Mouse (Mus musculus) left cerebral cortex, adult 8-10 months (tissue): ENCODE results near the gene Dmrtc2. TPM values are rescaled to one million over a fixed set of nuclear protein-coding genes. Genes with fewer than 3 reads are reported as not detected.
"Not testable (repeated sequence)": the region's sequence is repeated elsewhere in the genome, so short reads cannot be mapped to it uniquely, and the experiment has no call there.

Source experiments
- DNase-seq, 2 experiments: peaks; one replicate each; pipeline ENCODE4 v3.0.0; 2022; ENCODE audit warnings: low spot score in 2 of 2
- total RNA-seq, 4 experiments: library from RNA; stranded (reverse); gene quantifications; 2 replicates each; pipeline ENCODE4 v1.2.4; 2022

Dmrtc2 gene
- total RNA-seq, result not detected

DNA sequence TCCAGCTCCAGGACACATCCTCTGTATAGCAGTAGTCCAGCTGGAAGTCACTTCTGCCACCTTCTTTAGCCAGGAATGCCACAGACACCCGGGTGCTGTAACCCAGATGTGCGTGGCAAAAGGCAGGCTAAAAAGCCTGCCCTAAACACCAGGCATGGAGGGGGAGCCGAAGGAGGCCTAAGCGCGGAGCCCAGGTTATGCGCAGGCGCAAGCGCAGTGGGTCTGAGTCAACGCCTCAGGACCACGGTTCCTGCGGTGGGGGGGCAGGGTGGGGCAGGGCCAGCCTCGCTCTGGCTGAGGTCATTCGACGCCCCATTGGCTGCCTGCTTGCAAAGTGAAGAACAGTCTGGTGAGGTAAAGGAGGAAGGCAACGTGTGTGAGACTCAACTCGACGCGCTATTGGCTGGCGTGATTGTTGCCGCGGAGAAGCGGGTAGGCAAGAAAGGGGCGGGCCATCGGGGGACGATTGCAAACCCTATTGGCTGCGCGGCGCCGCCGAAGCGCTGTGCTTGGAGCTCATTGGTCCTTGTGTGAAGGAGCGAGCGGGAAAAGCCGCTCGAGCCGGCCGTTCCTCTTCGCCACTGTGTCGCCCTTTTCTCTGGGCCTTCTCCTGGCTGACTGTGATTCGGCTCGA lies at the start of gene Dmrtc2, which contains the start of gene Lypd4:
Dmrtc2 (plus strand) TSS at position 526 of the 634 bp plus-strand sequence.
Lypd4 (minus strand) TSS at position 410 of the 634 bp plus-strand sequence.
- no peak for DNase-seq

DNA sequence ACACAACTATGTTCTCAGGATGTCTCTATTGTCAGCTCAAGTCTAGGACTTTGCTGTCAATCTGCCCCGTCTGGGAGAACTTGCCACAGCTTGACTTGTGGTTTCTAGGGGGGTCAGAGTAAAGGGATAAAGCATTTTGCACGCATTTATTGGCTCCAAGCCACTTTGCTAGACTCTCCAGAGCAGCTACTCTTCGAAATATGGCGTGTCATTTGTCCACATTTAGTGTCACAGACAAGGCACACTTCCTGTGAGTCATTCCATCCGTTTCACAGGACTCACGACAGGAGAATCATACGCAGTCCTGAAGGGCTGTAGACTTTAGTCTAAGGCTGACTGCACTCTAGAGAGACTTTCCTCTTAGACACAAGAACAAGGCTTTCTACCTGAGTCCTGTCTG lies 45.4 kb upstream of the Dmrtc2 start:
- DNase-seq, result no peak

DNA sequence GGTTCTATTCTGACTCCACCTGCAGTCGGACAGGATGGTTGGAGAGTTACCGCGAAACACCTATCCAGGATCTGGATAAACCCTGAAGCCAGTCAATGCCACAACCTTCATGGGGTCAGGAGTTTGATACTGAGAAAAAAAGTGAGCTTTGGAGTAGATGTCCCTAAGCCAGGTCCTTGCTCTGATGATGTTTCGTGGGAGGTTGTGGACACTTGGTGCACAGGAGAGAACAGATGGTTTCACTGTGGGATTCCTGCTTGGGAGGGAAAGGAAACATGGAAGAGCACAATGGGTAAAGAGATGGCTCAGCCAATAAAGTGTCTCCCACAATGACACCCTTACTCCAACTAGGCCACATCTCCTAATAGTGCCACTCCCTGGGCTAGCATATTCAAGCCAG lies 42.7 kb upstream of the Dmrtc2 start:
- no peak for DNase-seq

DNA sequence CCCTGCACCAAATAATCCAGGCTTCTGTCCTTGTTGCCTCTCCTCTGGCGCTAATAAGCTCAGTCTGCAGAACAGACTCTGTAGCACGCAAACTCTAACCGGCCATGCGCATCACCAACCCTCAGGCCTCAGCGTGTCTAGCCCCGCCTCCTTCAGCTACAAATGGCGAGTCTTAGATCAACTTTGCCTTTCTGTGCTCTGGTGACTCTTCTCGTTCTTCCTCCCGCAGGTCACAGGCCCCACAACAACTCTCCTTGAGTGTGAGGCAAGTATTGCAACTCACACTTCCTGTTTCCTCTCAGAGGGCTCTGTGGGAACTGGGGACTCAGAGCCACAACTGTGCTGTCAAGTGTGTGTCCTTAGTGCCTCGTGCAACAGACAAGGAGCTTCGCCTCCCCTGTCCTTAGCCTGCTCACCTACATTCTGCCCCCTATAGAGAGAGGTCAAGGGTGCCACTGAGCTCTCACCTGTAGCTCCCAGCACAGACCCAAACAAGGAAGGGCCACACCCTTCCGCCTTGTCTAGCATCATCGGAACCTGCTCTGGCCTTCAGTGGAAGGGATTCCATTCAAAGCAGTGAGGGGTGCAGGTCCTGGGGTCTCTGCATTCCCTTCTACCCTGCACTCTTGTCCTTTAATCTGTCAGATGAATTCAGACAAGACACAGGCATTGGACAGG lies 31.0 kb upstream of the Dmrtc2 start:
- not testable (repeated sequence) for DNase-seq

DNA sequence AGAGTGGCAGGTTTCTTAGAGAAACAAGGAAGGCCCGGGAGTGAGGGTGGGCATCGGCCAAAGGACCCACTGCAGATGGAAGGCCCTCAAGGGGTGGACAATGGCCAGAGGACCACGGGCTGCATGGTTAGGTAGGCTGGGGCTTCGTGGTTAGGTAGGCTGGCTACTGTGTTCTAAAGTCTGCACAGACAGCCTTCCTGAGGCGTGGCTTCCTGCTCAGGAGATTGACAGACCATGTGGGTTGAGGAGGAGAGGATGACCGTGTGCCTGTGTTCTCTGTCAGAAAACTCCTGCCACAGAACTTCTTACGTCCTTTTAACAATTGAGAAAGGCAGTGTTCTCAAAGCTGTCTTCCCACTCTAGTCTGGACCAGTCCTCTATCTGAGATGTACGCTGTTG lies 30.4 kb upstream of the Dmrtc2 start:
- DNase-seq, result no peak

DNA sequence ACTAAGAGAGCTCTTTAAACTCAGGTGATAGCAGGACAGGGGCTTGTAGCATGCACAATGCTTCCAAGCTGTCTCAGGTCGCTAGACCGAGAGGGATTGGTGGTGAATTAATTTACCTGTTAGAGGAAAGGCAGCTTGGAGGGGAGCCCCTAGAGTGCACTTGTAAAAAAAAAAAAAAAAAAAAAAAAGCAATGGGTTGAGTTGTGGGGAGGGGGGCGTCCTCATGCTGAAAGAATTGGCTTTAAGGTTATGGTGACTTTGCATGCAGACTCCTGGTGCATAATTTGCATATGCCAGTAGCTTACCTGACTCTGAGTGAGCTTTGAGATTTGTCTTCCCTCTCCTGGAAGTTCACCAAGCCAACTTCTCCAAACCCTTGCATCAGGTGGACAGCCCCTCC lies 29.5 kb upstream of the Dmrtc2 start:
- DNase-seq, result no peak

DNA sequence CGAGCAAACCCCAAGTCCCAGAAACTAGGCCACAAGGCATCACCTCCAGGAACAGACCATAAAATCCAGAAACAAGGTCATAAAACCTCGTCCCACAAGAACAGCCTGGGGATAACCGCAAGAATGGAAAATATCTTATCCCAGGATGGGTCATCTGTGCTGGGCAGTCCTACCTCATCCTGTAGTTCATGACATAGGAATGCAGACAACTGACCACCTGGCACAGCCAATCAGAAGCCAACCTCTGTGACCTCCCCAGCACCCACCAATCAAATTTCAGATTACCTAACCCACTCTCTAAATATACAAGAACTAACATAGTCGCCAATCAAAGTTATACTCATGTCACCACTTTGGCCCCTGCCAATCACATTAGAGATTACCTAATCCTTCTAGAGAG lies 28.8 kb upstream of the Dmrtc2 start:
- no peak for DNase-seq

DNA sequence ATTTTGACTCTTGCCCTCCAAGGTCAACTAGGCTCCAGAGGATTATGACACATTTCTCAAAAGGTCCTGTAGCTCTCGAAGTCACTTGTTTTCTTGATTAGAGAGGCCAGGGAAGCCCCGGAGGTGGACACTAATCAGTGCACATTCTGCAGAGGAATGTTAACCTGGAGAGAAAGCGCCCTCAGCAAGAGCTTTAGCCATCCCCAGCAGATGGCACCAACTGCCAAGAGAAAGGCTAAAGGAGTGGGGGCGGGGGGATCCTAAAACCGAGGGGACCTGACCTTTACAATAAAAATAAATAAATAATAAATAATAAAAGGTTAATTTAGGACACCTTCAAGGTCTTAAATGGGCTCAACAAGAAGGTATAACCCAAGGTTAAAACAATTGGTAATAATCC lies 25.7 kb upstream of the Dmrtc2 start:
- no peak for DNase-seq

DNA sequence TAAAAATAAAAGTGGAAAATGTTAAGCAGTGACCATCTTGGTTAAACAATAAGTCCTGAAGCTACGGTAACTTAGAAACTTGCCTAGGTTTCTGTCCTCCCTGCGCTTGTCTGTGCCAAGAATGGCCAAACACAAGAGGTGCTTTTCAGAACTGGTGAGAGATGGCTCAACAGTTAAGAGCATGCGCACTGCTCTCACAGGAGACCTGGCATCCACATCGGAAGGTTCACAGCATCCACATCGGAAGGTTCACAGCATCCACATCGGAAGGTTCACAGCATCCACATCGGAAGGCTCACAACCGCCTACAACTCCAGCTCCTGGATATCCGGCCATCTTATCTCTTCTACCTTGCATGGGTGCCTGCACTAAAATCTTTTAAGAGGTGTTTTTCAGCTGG lies 24.7 kb upstream of the Dmrtc2 start:
- DNase-seq, result no peak

DNA sequence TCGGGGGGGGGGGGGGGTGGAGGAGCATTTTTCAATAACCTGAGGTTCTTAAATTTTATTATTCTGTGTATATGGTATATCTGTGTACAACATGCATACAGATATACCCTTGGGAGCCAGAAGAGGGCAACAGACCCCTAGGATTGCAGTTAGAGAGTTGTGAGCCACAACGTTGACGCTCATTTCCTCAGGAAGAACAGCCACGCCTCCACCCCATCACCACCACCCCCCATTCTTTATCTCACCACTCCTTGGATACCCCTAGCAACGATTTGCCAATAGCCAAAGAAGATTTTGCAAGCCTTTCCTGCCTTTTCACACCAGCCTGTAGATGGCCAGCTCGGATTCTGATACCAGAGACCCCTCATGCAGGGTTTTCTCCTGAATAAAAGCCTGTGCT lies 24.1 kb upstream of the Dmrtc2 start:
- DNase-seq, result no peak

DNA sequence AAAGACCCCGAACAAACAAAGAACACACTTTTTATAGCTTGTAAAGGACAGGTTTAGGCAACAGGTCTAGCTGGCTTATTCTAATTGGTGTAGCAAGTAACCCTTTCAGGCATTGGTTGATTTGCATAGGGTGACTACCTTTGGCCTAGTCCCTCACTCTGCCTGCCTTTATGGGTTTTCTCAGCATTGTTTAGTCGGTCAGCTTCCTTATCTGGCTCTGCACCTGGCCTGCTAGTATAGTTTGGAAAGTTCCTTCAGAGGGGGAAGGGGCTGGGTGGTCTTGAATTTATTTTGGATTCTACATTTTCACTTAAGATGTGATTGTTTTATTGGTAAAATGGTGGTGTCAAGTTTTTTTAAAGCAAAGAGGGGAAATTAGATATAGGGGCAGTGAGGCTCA lies 23.3 kb upstream of the Dmrtc2 start:
- DNase-seq, result not testable (repeated sequence)

DNA sequence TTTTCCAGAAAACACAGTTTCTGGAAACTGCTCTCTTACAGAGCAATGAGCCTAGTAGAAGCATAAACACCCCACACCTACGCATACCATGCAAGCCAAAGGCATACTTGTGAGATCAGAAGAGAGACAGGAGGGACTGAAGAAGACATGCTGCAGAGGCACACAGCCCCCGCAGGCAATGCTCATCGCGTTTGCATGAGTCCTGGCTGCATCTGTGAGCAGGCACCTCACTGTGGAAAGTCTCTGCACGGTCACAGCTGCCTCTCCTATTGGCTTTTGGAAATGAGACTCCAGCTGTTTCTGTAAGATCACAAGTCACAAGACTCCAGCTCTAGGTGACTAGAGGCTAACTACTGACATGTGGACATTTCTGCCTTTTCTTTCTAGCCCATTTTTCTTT lies 19.7 kb upstream of the Dmrtc2 start:
- DNase-seq, result peak; percentile 23 to 79

DNA sequence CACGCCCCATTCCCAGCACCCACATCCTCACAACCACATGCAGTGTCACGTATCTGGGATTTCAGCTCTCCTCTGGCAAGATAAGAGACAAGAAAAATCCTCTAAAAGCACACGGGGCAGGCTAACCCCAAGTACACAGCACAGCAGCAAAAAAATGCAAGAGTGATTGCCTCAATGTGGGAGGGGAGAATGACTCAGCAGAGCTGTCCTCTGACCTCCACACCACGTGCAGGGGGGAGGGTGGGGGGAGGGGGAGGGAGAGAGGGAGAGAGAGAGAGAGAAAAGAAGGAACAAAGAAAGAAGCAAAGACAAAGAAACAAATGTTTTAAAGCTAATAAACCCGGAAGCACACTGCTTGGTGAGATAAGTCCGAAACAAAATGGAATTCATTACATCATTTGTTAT lies 19.0 kb upstream of the Dmrtc2 start:
- DNase-seq, result no peak

DNA sequence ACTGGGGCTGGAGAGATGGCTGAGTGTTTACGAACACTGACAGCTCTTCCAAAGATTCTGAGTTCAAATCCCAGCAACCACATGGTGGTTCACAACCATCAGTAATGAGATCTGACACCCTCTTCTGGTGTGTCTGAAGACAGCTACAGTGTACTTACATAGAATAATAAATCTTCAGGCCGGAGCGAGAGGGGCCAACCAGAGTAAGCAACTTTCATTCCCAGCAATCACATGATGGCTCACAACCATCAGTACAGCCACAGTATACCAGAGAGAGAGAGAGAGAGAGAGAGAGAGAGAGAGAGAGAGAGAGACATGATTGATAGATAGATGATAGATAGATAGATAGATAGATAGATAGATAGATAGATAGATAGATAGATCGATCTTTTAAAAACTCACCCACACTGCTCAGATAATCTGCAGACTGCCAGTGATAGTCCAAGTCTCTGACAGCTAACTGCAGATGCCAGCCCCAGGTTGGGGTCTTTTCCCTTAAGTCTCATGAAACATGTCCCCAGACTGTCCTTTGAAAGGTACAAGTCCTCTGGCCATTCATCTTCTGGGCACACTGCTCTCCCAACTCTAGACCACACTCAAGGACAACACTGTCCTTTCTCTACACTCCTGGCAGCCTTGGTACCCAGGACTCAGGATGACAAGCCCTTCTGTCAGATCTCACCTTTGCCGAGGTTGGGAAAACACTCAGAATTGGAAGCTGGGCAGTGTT lies 18.1 kb upstream of the Dmrtc2 start:
- no peak for DNase-seq

DNA sequence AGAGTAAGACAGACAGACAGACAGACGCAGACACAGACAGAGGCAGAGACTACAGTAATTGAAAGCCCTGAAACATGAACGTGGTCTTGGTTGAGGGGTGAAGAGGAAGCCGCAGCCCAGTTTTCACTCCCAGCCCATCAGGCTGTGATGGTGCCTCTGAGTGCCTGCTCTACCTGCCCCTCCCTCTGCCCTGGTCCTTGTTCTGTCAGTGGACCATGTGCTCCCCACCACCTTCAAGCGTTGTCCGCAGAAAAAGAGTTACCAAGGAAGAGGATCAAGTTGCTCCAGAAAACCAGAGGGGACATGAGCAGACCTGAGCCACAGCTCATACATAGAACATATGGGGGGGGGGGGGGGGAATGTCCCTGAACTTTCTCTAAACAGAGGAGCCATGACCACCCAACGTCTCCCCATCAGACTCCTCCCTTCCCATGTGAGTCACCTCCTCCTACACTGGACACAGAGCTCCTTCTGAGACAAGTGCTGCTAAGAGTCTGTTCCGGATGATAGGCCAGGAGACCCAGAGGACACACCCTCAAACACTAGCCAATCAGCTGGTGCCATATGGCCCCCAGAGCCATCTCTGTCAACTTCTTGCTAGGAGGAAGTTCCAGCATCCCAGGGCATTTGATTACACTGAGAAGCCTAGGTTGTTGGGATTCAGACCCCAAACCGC lies 17.2 kb upstream of the Dmrtc2 start:
- DNase-seq, result no peak

DNA sequence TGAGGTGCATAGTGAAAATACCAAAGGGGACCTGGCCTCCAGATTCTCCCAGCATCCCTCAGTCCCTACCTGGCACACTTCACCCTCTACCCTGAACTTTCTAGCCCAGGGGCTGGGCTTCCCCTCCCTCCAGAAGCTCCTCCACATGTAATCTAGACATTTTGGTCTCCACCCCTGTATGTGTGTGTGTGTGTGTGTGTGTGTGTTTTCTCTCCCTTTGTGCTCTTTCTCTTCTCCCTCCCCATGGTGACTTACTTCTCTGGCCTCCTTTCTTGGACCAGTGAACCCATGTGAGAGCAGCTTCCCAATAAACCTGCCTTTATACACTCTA lies 16.7 kb upstream of the Dmrtc2 start:
- no peak for DNase-seq

DNA sequence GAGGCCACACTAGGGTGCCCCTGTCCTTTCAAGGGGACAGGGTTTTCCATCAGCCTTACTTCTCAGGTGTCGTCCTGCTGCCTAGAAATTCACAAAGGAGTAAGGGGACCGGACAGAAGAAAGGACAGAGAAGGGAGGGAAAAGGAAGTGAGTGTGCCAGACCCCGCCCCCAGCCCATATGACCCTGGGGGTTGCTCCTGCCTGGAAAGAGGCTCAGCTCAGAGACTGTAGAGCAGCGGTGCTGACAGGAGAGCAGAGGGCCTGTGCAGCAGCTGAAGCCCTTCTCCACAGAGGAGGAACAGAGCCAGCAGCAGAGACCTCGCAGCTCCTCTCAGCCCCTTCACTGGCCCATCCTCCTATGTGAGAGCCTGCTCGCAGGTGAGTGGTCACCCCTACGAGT lies 16.2 kb upstream of the Dmrtc2 start:
- DNase-seq, result no peak

DNA sequence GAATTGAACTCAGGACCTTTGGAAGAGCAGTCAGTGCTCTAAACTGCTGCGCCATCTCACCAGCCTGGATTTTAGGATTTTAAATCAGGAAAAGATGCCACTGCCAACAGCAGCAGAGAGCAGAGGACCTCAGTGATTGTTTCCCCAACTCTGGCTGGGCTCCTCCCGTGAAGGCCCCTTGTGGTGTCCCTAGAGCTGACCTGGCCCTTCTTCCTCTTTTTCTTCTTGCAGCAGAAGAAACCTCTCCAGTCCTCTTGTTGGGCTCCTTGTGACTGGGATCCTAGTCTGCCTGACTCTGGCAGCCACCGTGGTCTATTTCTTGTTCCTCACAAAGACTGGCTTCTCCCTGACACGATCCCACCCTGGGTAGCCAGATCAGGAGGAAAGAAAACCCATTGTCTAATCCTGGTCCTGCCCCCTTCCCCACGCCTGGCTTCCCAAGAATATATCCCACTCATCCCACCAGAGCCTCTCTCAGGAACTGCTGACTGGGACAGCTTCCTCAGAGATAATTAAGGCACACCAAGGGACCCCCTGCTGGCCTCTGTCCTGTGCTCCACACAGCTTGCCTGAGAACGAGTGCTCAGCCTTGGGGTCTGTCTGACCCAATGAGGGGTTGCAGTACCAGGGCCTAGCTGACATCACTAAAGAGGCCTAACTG lies 13.3 kb upstream of the Dmrtc2 start:
- DNase-seq, result no peak

DNA sequence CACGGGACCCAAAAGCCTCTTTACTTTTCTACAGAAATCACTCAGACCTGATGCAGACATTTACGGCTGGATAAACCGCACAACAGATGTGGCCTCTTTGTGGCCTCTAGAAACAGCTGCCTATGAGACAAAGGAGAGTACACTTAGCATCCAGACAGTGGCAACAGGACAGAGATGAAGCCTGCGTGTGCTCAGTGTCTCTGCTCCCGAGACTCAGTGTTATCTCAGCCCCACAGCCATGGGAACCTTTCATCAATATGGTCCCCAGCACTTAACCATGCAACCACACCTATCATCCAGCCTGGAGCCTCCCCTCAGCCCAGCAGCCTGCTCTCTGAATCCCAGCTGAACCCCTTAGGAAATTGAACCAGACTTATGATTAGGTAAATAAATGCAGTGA lies 10.6 kb upstream of the Dmrtc2 start:
- DNase-seq, result no peak

DNA sequence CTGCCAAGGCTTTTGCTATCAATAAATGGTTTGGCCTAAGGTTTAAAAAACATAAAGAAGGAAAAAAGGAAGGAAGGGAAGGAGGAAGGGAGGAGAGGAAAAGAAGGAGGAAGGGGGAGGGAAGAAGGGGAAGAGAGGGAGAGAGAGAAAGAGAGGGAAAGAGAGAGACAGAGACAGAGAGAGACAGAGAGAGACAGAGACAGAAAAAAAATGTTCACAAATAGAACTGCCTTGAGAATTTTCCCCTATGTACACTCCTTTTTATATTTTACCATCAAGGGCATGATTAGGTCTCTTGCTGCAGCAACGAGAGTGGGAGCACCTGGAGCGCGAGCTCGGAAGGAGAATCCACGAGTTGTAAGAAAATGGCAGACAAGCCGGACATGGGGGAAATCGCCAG lies 7.9 kb upstream of the Dmrtc2 start, which contains the start of gene Gm9844:
Gm9844 (plus strand) TSS at position 301 of the 400 bp plus-strand sequence.
- no peak for DNase-seq

DNA sequence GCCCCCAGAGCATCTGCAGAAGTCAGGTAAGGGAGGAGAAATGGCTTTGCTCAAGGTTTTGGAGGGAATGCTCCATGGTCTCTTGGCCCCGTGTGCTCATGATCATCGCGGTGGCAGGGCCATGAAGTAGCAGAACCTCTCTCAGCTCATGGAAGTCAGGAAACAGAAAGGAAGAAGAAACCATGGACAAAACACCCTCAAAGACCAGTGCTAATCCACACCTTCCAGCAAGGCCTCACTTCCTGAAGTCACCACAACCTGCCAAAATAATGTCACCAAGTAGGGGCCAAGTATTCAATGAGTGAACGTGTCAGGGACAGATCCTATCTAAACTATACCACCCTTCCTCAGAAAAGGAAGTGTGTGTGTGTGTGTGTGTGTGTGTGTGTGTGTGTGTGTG lies 7.0 kb upstream of the Dmrtc2 start:
- DNase-seq, result no peak

DNA sequence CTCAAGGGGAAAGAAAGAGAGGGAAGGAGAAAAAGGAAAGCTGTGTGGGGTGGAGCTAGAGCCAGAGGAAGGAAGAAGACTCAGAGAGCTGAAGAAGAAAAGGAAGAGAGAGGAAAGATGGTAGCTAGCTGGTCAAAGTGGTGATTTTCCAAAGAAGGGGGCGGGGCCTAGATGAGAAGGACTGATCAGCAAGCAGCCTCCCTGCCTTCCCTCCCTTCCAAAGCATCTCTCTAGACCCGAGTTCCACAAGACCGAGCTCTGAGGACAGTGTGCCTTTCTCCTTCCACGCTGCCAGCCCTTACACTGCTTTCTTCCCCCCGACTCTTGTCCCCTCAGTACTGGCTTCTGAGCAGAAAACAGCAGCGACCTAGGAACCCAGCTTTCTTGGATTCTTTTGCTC lies 5.7 kb upstream of the Dmrtc2 start:
- no peak for DNase-seq
